Mouse (Mus musculus): ENCODE results near the gene Misp.

Misp gene

DNA sequence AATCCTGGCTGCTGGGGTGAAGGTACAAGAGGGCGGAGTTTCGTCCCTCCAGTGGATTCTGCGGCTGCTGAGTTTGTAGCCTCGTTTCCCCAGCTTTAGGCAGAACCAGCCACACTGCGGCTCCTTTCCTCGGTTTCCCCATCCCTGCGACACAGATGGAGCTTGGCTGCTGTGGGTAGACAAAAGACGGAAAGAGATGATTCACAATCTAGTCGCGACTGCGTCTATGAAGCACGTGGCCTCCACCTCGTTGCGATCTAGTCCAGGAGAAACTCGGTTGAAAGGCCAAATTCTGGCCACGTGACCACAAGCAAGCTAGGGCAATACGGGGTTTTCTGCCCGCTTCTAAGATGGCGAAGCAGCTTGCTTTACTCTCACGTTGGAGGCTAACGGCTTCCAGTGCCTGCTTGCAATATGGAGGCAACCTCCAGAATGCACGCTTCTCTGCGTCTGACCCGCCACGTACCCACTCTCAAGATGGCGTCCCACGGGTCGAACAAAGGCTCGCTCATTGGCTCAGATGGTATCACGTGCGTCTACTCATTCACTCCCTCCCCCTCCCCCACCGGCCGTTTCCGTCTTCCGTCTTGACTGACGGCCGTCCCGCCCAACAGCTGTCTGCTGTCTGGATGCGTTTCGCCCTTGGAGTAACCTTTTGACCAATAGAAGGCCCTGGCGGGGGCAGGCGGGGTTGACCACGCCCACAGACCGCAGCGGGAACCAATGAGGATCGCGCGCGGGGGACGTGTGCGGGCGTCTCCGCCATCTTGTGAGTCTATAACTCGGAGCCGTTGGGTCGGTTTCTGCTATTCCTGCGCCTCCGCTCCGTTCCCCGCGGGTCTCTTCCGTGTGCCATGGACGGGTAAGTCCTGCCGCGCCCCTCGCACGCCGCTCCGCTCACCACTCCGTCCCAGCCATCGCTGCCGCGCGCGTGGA, 33.3 kb downstream of the Misp start, which contains the start of gene Ptbp1:
TSS of gene Ptbp1 (plus strand) at position 568 of the 936 bp plus-strand sequence.
- peak; percentile 98 for DNase-seq (ENCODE audit: extremely low read depth, low read depth)

DNA sequence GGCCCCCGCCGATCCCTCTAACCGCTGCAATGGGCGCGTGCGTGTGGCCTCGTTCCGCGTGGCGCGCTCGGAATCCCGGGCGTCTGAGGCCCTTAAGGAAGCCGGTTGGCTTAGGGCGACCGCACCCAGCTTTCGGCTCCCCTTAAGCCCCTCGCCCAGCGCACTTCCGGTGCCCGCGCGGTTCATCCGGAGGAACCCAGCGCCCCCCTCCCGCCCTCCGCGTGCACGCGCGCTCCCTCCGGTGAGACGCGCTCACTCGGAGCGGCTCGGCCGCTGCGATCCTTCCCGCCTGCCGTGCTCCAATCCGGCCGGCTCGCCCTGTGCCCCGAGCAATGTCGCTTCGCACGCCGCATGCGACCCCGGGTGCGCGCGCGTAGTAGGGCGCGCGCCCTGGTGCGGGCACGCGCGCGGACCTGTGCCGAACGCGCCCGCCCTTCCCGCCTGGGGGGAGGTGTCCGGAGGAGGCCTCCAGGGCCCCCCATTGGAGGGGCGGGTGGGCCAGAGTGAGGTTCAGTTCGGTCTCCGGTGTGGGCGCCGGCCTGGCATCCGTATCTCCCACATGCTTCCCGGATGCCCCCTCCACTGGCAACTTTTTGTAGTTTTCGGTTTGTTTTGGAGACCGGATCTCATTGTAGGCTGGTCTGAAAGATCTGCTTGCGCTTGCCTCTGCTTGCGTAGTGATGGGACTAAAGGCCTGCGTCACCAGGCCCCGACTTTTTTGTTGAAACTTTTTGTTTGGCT, 34.2 kb downstream of the Misp start:
- no peak for DNase-seq (ENCODE audit: extremely low read depth, low read depth)

DNA sequence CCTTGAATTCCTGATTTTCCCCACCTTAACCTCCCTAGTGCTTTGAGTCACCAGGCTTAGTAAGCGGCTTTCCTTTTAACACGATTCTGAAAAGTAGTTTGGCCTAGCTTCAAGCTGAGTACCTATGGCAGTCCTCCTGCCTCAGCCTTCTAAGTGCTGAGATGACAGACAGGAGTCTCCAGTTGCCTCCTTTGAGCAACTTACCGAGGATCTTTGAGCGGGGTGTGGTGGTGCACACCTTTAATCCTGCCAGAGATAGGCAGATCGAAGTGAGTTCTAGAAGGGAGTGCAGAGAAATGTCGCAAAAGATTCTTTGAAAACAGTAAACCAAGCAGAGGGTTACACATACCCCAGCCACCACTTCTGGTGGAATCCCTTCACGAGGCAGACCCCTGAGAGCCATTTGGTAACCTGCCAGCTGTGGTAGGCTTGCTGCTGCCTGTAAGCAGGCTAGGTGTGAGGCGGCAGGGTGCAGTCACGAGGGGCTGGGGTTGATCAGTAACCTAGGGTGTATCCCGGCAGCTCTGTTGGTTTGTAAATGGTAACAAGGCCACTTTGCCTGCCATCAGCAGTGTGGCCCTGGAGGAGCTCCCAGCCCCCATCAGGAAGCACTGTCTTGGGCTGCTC, 34.9 kb downstream of the Misp start:
- DNase-seq (ENCODE audit: extremely low read depth, low read depth): no peak

DNA sequence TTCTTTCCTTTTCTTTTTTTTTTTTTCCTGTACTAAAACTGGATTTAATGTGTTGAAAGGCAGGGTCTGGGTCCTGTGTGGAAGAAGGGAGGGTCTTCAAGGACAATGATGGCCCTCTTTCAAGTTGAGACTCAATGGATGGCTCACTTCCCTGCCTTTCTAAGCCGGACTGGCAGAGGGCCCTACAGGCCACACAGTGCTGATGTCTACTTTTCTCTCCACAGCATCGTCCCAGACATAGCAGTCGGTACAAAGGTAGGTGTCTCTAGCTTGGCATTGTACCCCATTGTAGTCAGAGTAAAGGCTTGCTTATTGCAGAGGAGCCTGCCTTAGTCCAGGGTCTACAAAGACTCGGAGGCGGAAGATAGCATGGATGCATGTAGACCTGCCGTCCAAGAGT, 35.5 kb downstream of the Misp start:
- DNase-seq (ENCODE audit: extremely low read depth, low read depth): no peak

DNA sequence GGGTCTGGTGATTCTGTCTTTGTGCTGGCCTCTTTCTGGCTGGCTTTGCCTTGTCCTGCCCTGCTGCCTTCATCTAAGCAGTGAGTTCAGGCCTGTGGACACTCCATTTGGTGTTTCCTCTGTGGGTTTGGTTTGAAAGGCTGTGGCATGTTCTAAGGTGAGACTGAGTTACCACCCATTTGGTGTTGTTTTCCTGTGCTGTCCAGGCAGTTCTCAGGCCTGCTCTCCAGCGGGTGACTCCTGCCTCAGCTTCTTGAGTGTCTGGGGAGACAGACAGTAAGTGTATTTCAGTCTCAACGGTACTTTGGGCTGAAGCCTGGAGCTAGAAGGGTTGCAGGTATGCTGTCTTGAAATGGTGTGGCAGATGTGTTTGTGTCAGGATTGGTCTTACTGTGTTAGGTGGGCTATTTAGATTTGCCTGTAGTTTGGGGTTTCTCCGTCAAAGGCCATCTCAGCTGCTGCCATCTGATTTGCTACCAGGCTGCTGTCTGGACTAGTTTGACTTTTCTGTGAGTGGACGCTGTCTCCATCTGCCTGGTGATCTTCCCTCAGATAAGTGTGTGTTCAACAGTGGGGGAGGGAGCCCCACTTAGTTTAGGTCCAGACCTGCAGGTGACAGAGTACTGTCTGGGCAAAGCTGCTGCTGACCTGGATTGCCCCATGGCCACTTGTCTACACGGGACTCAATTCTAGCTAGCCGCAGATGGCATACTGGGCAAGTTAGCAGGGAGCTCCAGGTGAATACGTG, 36.1 kb downstream of the Misp start:
- no peak for DNase-seq (ENCODE audit: extremely low read depth, low read depth)

DNA sequence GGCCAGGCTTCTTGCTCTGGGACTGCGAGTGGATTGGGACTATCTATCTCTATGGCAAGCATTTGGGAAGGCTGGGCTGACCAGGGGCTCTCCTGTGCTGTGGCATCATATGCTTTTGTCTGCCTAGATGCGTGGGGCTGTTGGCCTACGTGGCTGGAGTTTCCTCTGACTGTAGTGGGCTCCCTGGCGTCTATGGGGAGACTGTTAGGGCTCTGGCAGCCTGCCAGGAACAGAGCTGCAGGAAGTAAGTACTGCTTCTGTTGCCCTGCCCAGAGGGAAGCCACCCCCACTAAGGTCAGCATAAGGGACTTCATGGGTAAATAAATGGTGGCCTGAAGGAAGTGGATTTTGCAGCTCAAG, 36.6 kb downstream of the Misp start:
- no peak for DNase-seq (ENCODE audit: extremely low read depth, low read depth)

DNA sequence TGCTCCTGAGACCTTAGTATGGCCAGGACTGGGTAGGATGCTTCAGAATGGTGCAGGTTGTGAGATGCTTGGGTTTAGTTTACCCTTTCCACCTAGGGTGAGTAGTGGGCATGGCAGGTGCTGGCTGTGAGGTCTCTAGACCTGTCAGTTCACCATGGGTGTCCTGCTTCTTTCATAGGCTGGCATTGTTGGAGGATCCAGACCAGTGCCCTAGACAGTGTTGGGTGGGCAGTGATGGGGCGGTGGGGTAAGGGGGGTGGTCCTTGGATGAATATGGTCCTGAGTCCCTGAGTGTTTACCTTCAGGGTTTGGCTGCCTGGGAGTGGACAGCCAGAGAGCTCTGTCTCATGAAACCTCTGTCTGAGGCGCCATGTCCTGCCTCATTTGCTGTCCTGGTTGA, 37.1 kb downstream of the Misp start:
- DNase-seq (ENCODE audit: extremely low read depth, low read depth): no peak

DNA sequence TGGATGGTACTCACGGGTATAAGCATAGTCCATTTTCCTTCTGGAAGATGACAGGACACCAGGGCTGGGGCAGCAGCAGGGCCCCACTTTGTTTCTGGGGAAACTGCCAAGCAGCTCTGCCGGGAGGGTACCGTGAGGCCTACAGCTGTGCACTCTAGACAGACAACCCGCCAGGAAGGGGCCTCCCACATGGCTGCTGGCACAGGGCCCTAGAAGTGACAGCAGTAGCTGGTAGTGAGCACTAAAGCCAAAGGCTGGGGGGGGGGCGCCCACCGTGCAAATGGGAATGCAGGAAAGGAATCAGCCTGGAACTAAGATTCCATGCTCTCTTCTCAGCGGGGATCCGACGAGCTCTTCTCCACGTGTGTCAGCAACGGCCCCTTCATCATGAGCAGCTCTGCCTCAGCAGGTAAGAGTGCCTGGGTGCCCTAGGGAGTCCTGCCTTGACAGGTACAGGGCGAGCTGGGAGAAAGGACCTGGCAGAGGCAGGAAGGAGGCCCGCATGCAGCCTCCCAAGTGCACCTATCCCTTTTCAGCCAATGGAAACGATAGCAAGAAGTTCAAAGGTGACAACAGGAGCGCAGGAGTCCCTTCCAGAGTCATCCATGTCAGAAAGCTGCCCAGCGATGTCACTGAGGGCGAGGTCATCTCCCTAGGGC, 37.8 kb downstream of the Misp start:
- no peak for DNase-seq (ENCODE audit: extremely low read depth, low read depth)

DNA sequence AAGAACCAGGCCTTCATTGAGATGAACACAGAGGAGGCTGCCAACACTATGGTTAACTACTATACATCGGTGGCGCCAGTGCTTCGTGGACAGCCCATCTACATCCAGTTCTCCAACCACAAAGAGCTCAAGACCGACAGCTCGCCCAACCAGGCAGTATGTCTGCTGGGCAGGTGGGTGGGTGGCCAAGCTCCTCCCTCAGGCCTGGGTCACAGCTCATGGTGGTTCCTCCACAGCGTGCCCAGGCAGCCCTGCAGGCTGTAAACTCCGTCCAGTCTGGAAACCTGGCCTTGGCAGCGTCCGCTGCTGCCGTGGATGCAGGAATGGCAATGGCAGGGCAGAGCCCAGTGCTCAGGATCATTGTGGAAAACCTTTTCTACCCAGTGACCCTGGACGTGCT, 38.3 kb downstream of the Misp start:
- no peak for DNase-seq (ENCODE audit: extremely low read depth, low read depth)

DNA sequence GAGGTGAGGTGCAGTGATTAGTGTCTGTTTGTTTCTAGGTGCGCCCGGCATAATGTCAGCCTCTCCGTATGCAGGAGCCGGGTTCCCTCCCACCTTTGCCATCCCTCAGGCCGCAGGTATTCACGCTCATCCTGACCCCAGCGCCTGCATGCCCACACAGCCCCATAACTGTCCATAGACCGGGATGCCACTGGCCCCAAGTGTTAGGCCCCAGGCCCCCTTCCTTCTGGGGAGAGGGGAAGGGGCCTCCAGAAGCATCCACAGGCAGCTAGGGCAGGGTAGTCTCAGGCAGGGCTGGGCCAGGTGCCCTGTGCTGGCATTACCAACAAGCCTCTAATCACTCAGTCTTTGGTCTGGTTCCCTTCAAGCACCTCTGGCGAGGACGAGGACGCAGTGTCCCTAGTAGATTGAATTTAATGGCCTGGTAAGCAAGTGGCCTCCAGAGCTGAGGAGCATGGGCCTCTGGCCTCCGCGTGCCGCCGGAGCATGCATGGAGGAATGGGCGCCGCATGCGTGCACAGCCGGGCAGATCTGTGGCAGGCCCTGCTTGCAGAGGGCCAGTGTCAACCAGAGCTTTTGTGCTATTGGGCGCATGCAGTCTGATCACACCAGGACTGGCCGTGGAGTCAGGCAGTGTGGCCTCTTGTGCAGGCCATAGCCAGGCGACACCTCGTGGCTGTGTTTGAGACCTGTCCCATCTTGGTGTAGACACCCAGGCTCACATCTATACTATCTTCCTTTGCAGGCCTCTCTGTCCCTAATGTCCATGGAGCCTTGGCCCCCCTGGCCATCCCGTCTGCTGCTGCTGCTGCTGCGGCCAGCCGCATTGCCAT, 39.5 kb downstream of the Misp start:
- DNase-seq (ENCODE audit: extremely low read depth, low read depth): no peak

DNA sequence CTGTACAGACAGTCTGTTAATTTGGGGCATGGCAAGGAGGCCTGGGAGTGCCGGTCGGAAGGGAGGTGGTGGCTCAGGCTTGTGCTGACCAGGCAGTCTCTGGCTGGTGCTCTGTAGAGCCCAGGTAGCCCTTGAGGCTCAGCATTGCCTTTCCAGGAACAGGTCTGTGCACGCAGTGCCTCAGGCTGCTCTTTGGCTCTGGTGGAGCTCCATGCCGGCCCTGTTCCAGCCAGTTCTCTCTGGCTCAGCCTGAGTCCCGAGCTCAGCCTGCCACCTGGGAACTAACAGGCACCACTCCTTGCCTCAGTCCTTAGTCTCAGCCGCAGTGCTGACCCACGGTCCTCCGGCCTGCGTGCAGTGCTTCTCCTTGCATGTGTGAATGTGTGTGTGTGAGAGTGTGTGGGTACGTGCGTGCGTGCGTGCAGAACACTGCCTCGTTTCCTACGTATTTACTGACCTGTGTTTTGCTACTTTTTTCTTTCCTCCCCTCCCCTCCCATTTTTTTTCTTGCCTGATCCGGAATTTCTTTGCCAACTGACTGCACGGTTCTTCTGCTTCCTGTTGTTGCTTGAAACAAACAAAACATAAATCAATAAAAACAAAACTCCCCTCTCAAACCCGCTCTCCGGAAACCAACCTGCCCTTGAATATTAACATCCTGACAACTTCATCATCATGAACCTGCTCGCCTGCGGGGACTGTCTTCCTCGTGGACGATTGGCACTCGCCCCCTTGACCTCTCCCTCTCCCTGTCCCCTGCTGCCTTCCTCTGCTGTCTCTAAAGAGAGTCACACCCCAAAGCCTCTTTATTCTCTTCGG, 40.6 kb downstream of the Misp start:
- DNase-seq (ENCODE audit: extremely low read depth, low read depth): no peak

DNA sequence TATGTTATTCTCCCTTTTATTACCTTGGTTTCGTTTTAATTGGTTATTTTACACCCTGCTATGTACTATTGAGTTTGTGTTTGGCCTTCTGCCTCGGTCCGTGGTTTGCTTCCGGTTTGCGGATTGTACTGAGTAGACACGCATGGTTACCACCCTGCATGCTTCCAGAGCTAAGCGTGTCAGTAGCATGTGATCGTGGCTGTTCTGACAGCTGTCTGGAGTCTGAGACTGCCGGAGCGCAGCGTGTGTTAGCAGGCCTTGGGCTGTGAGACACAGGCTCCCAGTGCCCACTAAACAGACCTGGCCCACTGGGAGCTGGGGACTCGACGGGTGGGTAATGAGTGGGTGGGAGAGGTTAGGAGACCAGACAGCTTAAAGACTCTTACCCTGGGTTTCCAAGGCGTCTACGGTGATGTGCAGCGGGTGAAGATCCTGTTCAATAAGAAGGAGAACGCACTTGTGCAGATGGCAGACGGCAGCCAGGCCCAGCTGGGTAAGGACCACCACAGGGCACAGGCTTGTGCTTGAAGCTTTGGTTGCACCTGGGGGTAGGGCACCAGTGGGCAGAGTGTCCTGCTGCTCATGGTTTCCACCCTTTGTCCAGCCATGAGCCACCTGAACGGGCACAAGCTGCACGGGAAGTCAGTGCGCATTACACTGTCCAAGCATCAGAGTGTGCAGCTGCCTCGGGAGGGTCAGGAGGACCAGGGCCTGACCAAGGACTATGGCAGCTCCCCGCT, 41.4 kb downstream of the Misp start:
- DNase-seq (ENCODE audit: extremely low read depth, low read depth): no peak

DNA sequence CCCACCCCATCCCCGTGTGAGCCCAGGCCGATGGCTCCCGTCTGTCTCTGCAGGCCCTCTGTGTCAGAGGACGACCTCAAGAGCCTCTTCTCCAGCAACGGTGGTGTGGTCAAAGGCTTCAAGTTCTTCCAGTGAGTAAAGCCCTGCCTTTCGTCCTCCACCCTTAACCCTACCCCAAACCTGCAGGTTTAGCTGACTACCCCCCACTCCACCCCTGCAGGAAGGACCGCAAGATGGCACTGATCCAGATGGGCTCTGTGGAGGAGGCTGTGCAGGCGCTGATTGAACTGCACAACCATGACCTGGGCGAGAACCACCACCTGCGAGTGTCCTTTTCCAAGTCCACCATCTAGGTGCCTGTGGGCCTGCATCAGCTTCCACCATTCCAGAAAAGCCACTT, 42.1 kb downstream of the Misp start:
- DNase-seq (ENCODE audit: extremely low read depth, low read depth): no peak

DNA sequence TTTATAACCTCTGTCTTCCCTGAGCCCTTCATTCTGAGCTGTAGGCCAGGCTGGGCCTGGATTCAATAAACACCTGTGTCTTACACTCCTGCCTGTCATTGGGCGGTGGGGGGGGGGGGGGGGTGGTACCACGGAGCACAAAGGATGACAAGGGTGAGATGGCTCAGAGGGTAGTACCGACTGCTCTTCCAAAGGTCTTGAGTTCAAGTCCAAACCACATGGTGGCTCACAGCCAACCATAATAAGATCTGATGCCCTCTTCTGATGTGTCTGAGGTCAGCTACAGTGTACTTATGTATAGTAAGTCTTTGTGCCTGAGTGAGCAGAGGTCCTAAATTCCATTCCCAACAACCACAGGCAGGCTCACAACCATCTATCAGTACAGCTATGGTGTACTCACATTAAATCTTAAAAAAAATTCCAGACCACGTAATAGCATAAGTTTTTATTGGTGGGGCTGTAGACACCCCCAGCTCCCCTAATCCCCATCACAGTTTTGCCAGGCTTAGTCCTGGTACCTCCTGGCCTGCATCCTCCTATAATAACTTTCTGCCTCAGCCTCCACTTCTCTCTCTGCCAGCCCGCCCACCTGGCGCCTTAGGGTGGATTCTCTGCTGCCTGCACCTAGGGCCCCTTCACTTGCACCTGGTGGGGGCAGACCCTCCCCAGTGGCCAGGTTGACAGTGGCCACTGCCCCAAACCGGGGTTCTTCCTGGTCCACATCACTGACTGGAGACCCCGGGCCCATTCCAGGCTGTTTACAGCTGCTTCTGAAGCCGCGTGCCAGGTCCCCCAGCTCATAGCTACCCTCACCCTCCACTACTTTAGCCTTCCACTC, 43.8 kb downstream of the Misp start:
- DNase-seq (ENCODE audit: extremely low read depth, low read depth): no peak

DNA sequence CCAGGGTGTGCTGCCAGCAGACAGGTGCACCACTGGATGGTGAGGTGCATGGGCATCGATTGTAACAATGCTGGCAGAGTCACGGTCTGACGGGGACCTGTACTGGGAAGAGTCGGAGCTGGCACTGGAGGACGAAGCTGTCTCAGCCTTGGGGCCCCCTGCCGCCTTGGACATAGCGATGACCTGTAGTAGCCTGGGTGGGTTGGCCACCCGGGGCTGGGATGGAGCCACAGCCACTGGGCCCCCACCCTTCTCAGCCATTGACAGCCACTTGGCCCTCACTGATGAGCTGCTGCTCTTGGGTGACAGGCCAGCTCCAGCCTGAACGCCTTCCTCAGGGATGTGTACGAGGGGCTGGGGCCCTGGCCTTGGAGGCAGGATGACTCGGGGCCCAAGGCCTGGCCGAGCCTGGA, 44.4 kb downstream of the Misp start:
- no peak for DNase-seq (ENCODE audit: extremely low read depth, low read depth)

DNA sequence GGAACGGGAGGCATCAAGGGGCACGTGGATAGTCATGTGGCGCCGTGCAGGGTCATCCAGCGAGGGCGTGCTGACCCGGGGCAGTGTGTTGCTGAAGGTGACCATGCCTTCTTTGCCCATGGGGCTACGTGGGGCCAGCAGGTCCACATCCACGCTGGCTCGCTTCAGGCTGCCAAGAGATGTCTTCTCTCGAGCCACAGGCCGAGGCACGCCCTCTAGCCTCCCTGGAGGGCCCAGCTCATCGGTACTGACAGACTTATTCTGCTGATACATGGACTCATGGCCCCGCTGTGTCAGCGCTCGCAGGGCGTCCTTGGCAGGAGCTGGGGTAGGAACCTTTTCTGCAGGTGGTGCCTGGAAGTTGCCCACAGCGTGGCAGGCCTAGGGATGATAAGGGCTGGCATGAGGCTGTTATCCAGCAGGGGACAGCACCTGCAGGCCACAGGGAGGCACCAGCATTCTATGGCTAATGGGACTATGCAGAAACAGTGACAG, 45.1 kb downstream of the Misp start:
- DNase-seq (ENCODE audit: extremely low read depth, low read depth): no peak

DNA sequence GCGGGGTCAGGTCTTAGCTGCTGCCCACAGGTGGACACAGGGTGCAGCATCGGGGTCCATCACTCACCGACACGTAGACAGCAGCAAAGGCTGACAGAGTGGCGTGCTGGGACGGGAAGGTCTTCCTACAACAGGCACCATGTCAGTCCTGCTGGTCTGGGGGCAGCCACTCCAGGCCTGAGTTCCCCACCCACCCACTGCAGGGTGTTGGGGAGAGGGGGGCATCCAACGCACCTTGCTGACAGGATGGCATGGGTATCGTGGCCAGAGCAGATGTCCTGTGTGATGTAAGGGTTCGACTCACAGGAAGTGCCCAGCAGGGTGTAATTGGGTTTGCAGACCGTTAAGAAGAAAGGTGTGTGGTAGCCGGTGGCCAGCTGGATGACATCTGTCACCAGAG, 45.8 kb downstream of the Misp start:
- no peak for DNase-seq (ENCODE audit: extremely low read depth, low read depth)
